ENCODE assay signal across 8 mouse cellular contexts in genomic region chr4:126259063-126259462, GRCm38 (mm10). TPM values are rescaled to one million over a fixed set of nuclear protein-coding genes. Genes with fewer than 3 reads are reported as not detected.
A peak's percentile ranks its signal among the peaks of the same experiment; 100 is the strongest.
DNase-seq lines count a peak whose midpoint lies in the region; ATAC-seq and TF ChIP-seq lines count a peak whose summit lies in the region.

No protein-coding gene starts in this region.

- H3K4me3 ChIP-seq in forebrain, embryonic 12.5 days (replicated peaks), result no peak overlapping the region
- H3K4me3 ChIP-seq in forebrain, embryonic 14.5 days (ENCODE audit: low read depth, low read length), result no peak overlapping the region
- H3K4me3 ChIP-seq in limb, embryonic 14.5 days (replicated peaks; ENCODE audit: low read length), result no peak overlapping the region
- no peak overlapping the region for H3K4me3 ChIP-seq in small intestine, adult 2 months (ENCODE audit: low read depth, low read length)

- no peak for ATAC-seq in forebrain, embryonic 12.5 days (ENCODE audit: low FRiP score)
- ATAC-seq in forebrain, embryonic 14.5 days, result no peak
- ATAC-seq in limb, embryonic 14.5 days (ENCODE audit: low FRiP score, low read depth), result no peak

- TF ChIP-seq POLR2A in limb, embryonic 14.5 days (IDR thresholded peaks at IDR 0.05; ENCODE audit: borderline replicate concordance, extremely low read depth, insufficient read depth, insufficient read length), result no peak
- no peak for TF ChIP-seq POLR2A in small intestine, adult 2 months (IDR thresholded peaks at IDR 0.05; ENCODE audit: low read depth, low read length)

- H3K27me3 ChIP-seq in forebrain, embryonic 12.5 days, result 0 out of 2 replicates have a peak, but pooled peaks cover 6% of the 10 kb centered on the region
- no peaks in the 10 kb centered on the region for H3K27me3 ChIP-seq in forebrain, embryonic 14.5 days (replicated peaks; ENCODE audit: control insufficient read depth, insufficient read depth, low read length)
- no peaks in the 10 kb centered on the region for H3K27me3 ChIP-seq in limb, embryonic 14.5 days (ENCODE audit: control insufficient read depth, insufficient read depth, low read length)
- no peaks in the 10 kb centered on the region for H3K27me3 ChIP-seq in small intestine, adult 2 months (ENCODE audit: control insufficient read depth, insufficient read depth, low read length)

- H3K36me3 ChIP-seq in forebrain, embryonic 12.5 days (replicated peaks), result no peaks in the 10 kb centered on the region
- no peaks in the 10 kb centered on the region for H3K36me3 ChIP-seq in forebrain, embryonic 14.5 days (ENCODE audit: control insufficient read depth, insufficient read depth, low read length)
- peaks cover 2% of the 10 kb centered on the region; the same call in 1 of the 2 replicates for H3K36me3 ChIP-seq in limb, embryonic 14.5 days (ENCODE audit: control insufficient read depth, insufficient read depth, low read length)
- no peaks in the 10 kb centered on the region for H3K36me3 ChIP-seq in small intestine, adult 2 months (ENCODE audit: control insufficient read depth, insufficient read depth, low read length)

- H3K4me1 ChIP-seq in forebrain, embryonic 12.5 days, result peaks cover 67% of the 10 kb centered on the region
- peaks cover 33% of the 10 kb centered on the region for H3K4me1 ChIP-seq in forebrain, embryonic 14.5 days (ENCODE audit: control insufficient read depth, insufficient read depth, low read length)
- H3K4me1 ChIP-seq in limb, embryonic 14.5 days (ENCODE audit: control insufficient read depth, insufficient read depth, low read length), result peaks cover 54% of the 10 kb centered on the region
- H3K4me1 ChIP-seq in small intestine, adult 2 months (ENCODE audit: control insufficient read depth, insufficient read depth, insufficient read length, low read length), result peaks cover 21% of the 10 kb centered on the region

- no peak overlapping the region for H3K9ac ChIP-seq in forebrain, embryonic 12.5 days
- no peak overlapping the region for H3K9ac ChIP-seq in forebrain, embryonic 14.5 days (ENCODE audit: low read length)
- H3K9ac ChIP-seq in limb, embryonic 14.5 days (ENCODE audit: low read depth, low read length, severe bottlenecking), result no peak overlapping the region

- WGBS in forebrain, embryonic 12.5 days, result 29% methylated on average over 3 of the region's 3 CpGs
- WGBS in forebrain, embryonic 14.5 days, result 23% methylated on average over 3 of the region's 3 CpGs
- WGBS in limb, embryonic 14.5 days, result 23% methylated on average over 3 of the region's 3 CpGs
- 43% methylated on average over 3 of the region's 3 CpGs for WGBS in small intestine, adult 2 months

- no peak for DNase-seq in forebrain, embryonic 14.5 days (ENCODE audit: low spot score)
- peak; percentile 31 for DNase-seq in Muller cell, postnatal 12 days (ENCODE audit: inconsistent ontology term)
- peak; percentile 54 for DNase-seq in heart, adult 8-10 months (ENCODE audit: low spot score)
- peak; percentile 32 for DNase-seq in limb, embryonic 14.5 days (ENCODE audit: low spot score)
- DNase-seq in frontal cortex, postnatal 10 days (ENCODE audit: low spot score in 2 of 2), result no peak
- DNase-seq in urinary bladder, postnatal 10 days (ENCODE audit: low spot score), result no peak

- no peak for TF ChIP-seq CTCF in small intestine, adult 2 months (IDR thresholded peaks at IDR 0.05; ENCODE audit: extremely low read depth, insufficient read length, insufficient replicate concordance, low read depth, low read length)

- no peak overlapping the region for H3K4me2 ChIP-seq in forebrain, embryonic 12.5 days
- no peak overlapping the region for H3K4me2 ChIP-seq in forebrain, embryonic 14.5 days (ENCODE audit: low read length)
- H3K4me2 ChIP-seq in limb, embryonic 14.5 days (replicated peaks; ENCODE audit: low read depth, low read length, severe bottlenecking), result peak overlapping the region; percentile 37

- H3K27ac ChIP-seq in forebrain, embryonic 12.5 days, result peak overlapping the region; percentile 70
- H3K27ac ChIP-seq in forebrain, embryonic 14.5 days (ENCODE audit: low read depth, low read length), result no peak overlapping the region
- peak overlapping the region; percentile 70 for H3K27ac ChIP-seq in limb, embryonic 14.5 days (replicated peaks; ENCODE audit: low read depth, low read length)
- peak overlapping the region; percentile 55 for H3K27ac ChIP-seq in small intestine, adult 2 months (ENCODE audit: insufficient read depth, low read depth, low read length)

- H3K9me3 ChIP-seq in forebrain, embryonic 12.5 days, result no peaks in the 10 kb centered on the region
- no peaks in the 10 kb centered on the region for H3K9me3 ChIP-seq in forebrain, embryonic 14.5 days (replicated peaks; ENCODE audit: control insufficient read depth, low read length)
- H3K9me3 ChIP-seq in limb, embryonic 14.5 days (ENCODE audit: control insufficient read depth, low read length), result no peaks in the 10 kb centered on the region

RNA-seq across cellular contexts. Expression of gene Map7d1, which starts 2.9 kb away (rescaled TPM):
- polyA plus RNA-seq in forebrain, embryonic 12.5 days (2016; fragmentation: Nextera tagmentation; extraction: Ambion mirVana), result 104 and 105 TPM in 2 replicates
- 54.8 and 67.8 TPM in 2 replicates for polyA plus RNA-seq in forebrain, embryonic 14.5 days (2014; fragmentation: Nextera tagmentation; extraction: Ambion mirVana)
- total RNA-seq in heart, adult 8-10 months (2022), result 100 to 1,000 TPM; 266 to 279 (median 267) TPM
- polyA plus RNA-seq in limb, embryonic 14.5 days (2012; rRNA removed), result 113 and 119 TPM in 2 replicates
- polyA plus RNA-seq in limb, embryonic 14.5 days (2014; fragmentation: Nextera tagmentation; extraction: Ambion mirVana), result 58.3 and 68.4 TPM in 2 replicates
- polyA plus RNA-seq in small intestine, adult 2 months (2012; rRNA removed), result 40.2 and 47.3 TPM in 2 replicates

RNA-seq across cellular contexts. Expression of gene Trappc3, which starts 3.1 kb away (rescaled TPM):
- 104 and 108 TPM in 2 replicates for polyA plus RNA-seq in forebrain, embryonic 12.5 days (2016; fragmentation: Nextera tagmentation; extraction: Ambion mirVana)
- 36.9 and 39.3 TPM in 2 replicates for polyA plus RNA-seq in forebrain, embryonic 14.5 days (2014; fragmentation: Nextera tagmentation; extraction: Ambion mirVana)
- total RNA-seq in heart, adult 8-10 months (2022), result 10 to 100 TPM; 45.4 to 56.5 (median 51.6) TPM
- polyA plus RNA-seq in limb, embryonic 14.5 days (2012; rRNA removed), result 93.6 and 113 TPM in 2 replicates
- 34.5 and 38.3 TPM in 2 replicates for polyA plus RNA-seq in limb, embryonic 14.5 days (2014; fragmentation: Nextera tagmentation; extraction: Ambion mirVana)
- polyA plus RNA-seq in small intestine, adult 2 months (2012; rRNA removed), result 12.6 and 21.4 TPM in 2 replicates

RNA-seq across cellular contexts. Expression of gene Col8a2, which starts 27.5 kb away (rescaled TPM):
- 16.0 and 22.6 TPM in 2 replicates for polyA plus RNA-seq in forebrain, embryonic 12.5 days (2016; fragmentation: Nextera tagmentation; extraction: Ambion mirVana)
- polyA plus RNA-seq in forebrain, embryonic 14.5 days (2014; fragmentation: Nextera tagmentation; extraction: Ambion mirVana), result 1.2 and 2.9 TPM in 2 replicates
- total RNA-seq in heart, adult 8-10 months (2022), result under 1 TPM; 0.35 to 0.91 (median 0.46) TPM
- 50.3 and 57.4 TPM in 2 replicates for polyA plus RNA-seq in limb, embryonic 14.5 days (2012; rRNA removed)
- polyA plus RNA-seq in limb, embryonic 14.5 days (2014; fragmentation: Nextera tagmentation; extraction: Ambion mirVana), result 74.6 and 75.4 TPM in 2 replicates
- 0.55 and 0.77 TPM in 2 replicates for polyA plus RNA-seq in small intestine, adult 2 months (2012; rRNA removed)

RNA-seq across cellular contexts. Expression of gene Thrap3, which starts 56.5 kb away (rescaled TPM):
- 284 and 305 TPM in 2 replicates for polyA plus RNA-seq in forebrain, embryonic 12.5 days (2016; fragmentation: Nextera tagmentation; extraction: Ambion mirVana)
- 128 and 152 TPM in 2 replicates for polyA plus RNA-seq in forebrain, embryonic 14.5 days (2014; fragmentation: Nextera tagmentation; extraction: Ambion mirVana)
- 100 to 1,000 TPM; 112 to 128 (median 121) TPM for total RNA-seq in heart, adult 8-10 months (2022)
- polyA plus RNA-seq in limb, embryonic 14.5 days (2012; rRNA removed), result 168 and 191 TPM in 2 replicates
- 204 and 229 TPM in 2 replicates for polyA plus RNA-seq in limb, embryonic 14.5 days (2014; fragmentation: Nextera tagmentation; extraction: Ambion mirVana)
- 10.0 and 22.1 TPM in 2 replicates for polyA plus RNA-seq in small intestine, adult 2 months (2012; rRNA removed)

Comparison
In these comparisons a context has a peak if more than half of its experiments do, and no peak if none do; other contexts are left out.
1. DNase-seq: peak in Muller cell, postnatal 12 days (single experiment), heart, adult 8-10 months (single experiment) and limb, embryonic 14.5 days (single experiment); none in forebrain, embryonic 14.5 days (single experiment), frontal cortex, postnatal 10 days (0 of 2) and urinary bladder, postnatal 10 days (single experiment).